Mouse (Mus musculus): Measurements from ENCODE around the gene Etl4. TPM values are rescaled to one million over a fixed set of nuclear protein-coding genes. Genes with fewer than 3 reads are reported as not detected.
A peak's percentile ranks its signal among the peaks of the same experiment; 100 is the strongest.

Etl4 gene
- polyA plus RNA-seq, 1 experiment, result 83.4 TPM

DNA sequence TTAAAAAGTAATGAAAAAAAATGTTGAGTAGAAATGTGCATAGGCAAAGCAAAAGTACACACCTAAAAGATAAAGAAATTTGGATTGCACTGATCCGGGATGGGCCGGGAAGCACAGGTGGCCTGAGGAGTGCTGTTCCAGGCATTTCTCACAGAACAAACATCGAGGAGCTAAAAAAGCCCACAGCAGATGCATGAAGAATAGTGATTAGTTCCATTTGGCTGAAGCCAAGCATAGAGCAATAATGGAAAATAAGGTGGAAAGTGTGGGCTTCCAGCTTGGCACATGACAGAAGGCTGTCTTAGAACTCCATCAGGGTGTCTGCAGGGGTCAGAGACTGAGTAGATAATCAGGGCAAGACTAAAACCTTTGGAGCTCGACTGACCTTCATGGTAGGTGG lies 512.7 kb downstream of the Etl4 start:
- no peak for DNase-seq (ENCODE audit: extremely low spot score in 1 of 2, low spot score in 1 of 2)

DNA sequence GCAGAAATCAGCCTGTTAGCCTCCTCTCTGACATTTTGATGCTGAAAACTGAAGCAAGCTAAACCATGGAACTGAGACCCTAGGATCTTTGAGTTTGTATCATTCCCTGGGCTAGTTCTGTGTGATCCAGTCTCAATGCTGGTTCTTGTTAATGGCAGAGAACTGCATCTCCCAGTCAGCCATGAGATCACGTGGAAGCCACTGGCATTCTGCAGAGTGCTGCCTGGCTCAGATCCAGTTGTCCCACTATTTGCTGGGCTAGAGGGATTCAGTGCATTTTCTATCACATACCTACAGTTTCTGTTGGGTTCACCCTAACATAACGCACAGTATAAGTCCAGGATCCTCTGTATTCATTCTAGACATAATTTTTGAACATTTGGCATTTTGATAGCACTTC lies 524.1 kb downstream of the Etl4 start:
- no peak for DNase-seq (ENCODE audit: extremely low spot score in 1 of 2, low spot score in 1 of 2)

DNA sequence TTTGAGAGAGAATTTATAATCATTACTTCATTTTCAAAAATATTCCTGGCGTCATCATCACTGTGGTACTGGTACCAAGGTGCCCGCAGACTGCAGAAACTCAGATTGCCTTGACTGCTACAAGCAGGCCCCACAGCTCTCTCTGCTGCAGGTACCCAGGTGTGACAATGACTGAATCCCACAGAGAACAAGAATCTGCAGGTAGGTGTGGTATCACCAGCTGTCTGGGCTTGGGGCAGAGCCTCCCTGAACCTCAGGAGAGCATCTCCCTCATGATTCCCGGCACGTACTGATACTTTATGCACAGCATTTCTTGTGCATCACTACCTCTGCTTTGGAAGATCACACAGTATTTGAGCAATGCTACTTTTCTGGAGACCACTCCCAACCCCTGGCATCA lies 526.0 kb downstream of the Etl4 start:
- no peak for DNase-seq (ENCODE audit: extremely low spot score in 1 of 2, low spot score in 1 of 2)

DNA sequence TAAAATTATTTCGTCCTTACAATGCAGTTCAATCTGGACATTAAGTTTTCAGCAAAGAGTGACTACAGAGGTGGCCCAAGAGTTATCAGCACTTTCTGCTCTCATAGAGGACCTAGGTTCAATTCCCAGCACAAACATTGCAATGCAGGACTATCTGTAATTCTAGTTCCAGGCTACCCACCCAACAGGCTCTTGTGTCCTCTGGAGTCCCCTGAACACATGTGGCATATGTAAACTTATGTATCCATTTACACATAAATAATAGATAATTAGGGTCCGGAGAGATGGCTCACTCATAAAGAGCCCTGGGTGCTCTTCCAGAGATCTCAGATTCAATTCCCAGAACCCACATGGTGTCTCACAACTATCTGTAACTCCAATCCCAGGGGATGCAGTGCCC lies 533.2 kb downstream of the Etl4 start:
- DNase-seq (ENCODE audit: extremely low spot score in 1 of 2, low spot score in 1 of 2), result no peak

DNA sequence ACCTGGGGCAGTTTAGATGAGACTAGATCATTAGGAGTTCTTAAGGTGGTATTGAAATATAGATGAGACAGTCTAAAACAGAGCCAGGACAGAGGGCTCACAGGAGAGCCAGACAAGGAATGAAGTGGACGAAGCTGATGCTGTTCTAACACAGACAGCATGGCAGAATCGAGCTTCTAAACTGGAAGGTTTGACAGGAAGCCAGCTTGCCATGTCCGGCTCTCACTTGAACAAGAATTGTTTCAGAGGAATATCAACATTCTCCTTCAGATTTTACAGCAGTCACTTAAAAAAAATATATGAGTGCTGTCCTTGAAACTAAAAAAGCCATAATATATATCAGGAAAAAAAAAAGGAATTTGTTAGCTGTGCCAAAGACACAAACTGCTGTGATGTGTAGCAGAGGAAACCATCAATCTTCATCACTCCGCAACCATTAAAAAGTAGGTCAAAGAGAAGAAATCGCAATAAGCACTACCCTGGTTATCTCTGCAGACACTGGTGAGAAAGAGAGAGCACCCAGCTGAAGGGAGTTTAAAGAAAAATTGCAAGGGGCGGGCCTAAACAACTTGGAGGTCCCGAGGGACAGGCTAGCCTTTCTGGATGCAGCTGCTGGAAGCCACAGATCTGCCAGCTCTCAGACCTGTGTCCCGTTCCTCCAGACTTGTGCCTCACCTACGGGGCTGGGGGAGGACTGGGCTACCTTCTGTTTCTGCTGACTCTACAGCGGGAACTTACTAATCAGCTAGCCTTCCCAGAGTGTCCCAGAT lies 534.3 kb downstream of the Etl4 start:
- no peak for DNase-seq (ENCODE audit: extremely low spot score in 1 of 2, low spot score in 1 of 2)

DNA sequence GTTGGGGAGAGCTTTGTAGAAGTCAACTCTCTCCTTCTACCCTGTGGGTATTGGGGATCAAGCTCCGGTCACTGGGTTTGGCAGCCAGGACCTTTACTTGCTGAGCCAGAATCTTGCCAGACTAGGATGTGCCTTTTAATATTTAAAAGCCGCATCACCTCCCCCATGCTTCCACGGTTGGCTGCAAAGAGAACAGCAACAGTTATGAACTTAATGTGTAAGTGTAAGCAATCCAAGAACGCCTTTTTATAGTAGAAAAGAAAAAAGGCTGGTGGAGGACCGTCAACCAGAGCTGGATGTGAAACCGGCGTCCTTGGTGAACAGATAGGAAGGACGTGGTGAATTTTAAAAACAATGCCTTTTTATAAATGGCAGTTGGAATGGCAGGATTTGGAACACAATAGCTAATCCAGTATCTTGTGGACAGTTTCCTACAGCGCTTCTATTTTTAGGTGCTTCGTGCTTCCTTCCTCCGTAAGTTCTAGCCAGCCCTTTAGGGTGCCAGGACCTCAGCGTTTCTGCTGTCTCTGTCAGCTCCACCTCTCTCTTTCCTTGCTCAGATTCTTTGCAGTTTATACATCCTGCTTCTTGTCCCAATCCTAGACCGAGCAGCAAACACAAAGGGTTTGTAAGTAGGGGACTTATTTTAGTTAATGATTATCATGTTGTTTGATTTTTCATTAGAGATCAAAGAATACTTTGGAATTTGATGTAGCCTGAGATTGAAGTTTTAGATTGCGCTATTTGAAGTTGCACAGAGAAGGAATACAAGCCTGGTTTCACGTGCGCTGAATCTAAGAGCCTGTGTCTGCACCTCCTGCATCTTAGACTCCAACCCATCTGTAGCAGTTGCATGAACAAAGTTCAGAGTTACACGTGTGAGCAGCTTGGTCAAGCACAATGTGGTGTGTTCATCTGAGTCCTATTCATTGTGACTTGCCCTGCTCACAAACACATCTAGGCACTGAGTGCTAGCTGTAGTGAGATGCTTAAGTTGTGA lies 535.9 kb downstream of the Etl4 start:
- peak in 1 of 2 experiments; percentile 9 for DNase-seq (ENCODE audit: extremely low spot score in 1 of 2, low spot score in 1 of 2)

DNA sequence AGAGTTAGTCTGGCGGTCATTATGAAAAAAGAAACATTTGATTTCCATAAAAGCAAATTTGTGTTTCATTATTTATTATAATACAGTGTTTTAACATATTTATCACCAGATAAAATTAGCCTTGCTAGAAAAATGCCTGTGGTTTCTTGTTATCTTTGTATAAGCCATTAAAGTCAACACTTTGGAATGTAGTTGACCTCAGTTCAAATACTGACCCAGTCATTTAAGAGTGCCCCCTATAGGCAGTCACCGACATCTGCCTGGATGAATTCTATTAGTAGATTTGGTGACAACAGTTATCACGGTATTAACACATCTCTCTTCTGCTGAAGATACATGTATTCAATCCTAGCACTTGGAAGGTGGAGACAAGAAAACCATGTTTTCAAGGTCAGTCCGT lies 536.6 kb downstream of the Etl4 start:
- DNase-seq (ENCODE audit: extremely low spot score in 1 of 2, low spot score in 1 of 2), result no peak

DNA sequence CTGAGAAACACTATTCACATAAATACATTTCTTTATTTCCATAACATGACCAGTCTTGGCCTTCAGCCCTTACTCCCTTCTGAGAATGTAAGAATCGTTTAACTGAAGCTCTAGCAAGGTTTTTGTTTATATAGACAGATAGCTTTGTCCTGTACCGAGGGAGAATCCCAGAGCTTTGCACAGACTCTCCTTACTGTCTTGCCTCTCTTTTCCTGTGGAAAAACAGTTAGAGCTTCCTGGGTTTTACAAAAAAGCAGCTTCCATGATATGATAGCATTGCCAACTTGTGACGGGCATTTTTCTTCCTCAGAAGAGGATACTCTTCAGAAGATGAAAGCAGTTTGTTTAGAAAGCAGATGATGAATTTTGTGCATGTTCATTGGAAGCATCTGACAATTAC lies 541.4 kb downstream of the Etl4 start:
- DNase-seq (ENCODE audit: extremely low spot score in 1 of 2, low spot score in 1 of 2), result no peak

DNA sequence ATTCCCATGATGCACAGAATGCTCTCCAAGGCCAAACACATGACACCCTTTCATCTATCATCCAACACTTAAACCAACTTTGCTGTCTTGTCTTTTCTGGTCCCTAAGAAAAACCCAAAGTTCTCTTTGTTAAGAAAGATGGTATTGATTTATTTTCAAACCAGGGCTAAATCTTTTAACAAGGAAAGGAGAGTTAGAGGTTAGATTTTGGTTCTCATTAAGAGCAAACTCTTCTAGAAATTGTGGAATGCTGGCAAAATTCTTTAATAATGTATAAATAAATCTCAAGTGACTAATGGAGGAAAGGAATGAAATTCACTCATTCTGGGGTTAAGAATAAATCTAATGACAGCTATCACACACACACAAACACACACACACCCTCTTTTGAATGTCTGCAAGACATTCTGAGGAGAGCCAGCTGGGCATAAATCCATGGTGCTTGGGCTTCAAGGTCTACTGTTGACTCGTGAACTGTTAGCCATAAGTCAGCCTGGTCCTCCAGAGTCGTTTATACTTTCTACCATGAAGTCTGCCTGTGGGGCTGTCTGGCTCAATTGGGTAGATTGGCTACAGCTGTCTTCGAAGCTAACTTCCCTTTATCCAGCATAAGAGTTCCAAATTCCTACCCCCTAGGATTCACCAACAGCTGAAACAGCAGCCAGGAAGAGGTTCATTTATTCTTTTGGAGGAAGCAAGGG lies 544.1 kb downstream of the Etl4 start:
- DNase-seq (ENCODE audit: extremely low spot score in 1 of 2, low spot score in 1 of 2), result no peak

DNA sequence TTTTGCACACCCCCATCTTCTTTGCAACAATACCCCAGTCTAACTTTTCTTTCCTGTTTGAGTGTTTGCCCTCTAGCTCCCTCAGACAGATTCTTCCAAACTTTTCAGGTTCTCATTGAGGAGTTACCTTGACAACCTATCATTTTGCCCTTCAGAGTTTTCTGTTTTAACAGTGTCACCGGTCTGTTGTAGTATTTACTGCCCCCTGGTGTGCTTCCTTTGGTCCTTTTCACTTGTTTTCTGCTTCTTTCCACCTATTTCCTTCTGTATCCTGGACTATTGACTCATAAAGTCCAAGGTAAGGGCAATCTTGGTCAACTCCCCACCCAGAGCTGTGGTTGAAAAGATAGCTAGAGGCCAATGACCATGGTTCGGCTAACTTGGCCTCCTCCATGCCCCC lies 569.6 kb downstream of the Etl4 start:
- no peak for DNase-seq (ENCODE audit: extremely low spot score in 1 of 2, low spot score in 1 of 2)

DNA sequence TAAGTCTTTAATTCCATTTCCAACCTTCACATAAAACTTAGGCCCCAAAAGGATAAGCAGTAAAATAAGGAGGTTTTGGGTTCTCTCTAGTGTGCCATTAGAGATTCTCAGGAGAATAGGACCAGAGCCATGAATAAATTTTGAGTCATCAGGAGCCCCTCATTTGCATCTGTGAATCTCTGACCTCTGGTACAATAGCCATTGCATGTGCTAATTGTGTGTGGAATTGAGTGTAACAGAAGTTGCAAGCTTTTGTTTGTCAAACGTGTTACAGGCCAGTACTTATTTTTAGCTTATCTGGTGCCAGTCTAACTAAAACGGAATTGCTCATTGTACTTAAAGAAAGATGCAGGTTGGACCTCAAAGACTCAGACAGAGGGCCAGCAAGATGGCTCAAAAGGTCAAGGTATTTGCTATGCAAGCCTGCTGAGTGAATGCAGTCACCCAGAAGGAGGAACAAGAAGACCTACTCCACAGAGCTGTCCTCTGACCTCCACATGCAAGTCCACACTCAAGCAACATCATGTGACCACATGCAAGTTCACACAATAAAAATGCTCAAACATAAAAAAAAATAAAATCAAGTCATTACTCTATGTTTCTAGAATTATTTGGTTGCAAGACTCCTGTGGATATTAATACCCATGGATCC lies 576.7 kb downstream of the Etl4 start:
- no peak for DNase-seq (ENCODE audit: extremely low spot score in 1 of 2, low spot score in 1 of 2)

DNA sequence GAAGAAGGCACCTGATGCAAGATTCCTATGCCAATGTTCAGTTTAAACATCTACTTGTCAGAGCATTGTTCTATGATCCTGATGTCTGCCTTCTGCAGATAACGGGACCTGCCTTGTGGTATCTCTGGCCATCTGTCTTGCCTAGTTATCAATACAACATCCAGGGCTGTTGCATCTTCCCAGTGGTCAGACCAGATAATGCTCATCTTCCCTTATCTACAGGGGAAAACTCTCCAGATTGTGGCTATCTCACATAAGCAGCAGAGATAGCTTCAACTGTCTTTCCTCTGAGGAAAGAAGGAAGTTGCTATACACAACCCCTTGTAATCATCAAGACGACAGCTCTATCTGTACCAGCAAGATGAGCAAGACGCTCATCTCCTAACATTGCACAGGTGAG lies 579.5 kb downstream of the Etl4 start:
- DNase-seq (ENCODE audit: extremely low spot score in 1 of 2, low spot score in 1 of 2), result no peak

DNA sequence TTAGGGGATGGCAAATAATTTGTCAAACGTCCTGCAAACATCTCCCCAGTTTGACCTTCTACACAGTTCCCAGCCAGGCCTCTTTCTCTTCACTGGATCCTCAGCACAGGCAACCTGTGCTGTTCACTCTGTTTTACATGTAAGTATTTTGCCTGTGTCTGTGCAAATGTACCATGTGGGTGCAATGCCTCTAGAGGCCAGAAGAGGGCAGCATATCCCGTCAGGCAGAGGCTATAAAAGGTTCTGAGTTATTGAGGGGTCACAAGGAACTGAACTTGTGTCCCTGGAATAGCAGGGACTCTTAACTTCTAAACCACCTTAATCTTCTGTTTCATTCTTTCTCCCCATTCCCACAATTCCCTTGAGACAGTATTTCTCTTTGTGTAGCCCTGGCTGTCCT lies 582.5 kb downstream of the Etl4 start:
- no peak for DNase-seq (ENCODE audit: extremely low spot score in 1 of 2, low spot score in 1 of 2)

DNA sequence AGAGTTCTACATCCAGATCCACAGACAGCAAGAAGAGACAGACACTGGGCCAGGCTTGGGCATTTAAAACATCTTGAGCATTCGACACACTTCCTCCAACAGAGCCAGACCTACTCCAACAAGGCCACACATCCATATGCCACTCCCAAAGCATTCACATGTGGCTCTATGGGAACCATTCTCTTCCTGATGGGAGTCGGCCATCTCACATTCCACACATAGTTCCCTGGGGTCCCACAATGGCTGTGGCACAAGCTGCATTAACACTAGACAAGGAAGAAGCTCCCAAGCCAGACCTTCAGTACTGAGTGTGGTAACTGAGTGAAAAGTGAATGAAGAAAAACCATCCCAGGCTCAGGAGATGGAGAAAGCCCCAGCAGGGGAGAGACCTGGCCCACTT lies 584.2 kb downstream of the Etl4 start:
- DNase-seq (ENCODE audit: extremely low spot score in 1 of 2, low spot score in 1 of 2), result no peak

DNA sequence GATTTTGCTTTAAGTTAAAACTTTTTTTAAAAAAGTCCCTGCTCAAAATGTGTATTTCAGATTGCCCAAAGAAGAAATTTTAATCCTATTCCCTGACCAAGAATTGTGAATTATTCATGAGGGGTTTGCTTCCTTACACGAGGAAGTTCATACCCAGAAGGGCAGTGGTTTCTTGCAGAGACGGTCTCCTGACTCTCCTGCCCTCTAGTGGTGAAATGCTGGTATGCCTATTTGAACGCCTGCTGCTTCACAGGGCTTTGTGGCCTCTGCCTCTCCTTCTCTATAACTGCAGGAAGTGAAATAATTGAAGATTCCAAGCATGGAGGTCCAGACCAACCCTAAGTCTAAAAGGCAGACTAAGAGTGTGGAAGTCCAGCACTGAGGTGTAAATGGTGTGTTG lies 585.1 kb downstream of the Etl4 start:
- DNase-seq (ENCODE audit: extremely low spot score in 1 of 2, low spot score in 1 of 2), result peak in 1 of 2 experiments; percentile 88

DNA sequence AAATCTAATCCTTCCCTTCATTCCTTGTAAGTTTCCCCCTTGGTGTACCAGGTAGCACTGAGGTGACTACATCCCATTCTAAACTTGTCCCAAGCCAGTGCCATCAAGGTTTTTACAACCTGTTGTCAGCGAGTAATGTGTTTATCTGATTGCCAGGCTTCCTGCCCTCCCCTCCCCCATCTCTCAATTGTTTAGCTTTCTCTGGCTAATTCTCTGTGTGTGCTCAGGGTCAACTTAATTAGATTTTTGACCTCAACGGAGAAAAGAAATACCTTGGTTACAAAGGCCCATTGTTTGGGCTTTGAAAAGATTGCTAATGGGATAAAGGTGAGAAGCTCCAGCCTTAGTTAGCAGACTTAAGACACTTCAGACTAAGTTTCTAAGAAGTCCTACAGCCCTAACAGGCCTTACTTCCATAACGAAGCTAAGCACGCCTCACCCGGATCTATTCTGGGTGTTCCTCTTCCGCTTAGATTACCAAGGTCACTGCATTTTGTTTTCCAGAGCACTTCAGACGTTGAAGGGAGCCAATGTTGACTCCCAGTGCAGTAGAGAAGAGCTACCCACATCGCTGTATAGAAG lies 586.7 kb downstream of the Etl4 start:
- DNase-seq (ENCODE audit: extremely low spot score in 1 of 2, low spot score in 1 of 2), result no peak

DNA sequence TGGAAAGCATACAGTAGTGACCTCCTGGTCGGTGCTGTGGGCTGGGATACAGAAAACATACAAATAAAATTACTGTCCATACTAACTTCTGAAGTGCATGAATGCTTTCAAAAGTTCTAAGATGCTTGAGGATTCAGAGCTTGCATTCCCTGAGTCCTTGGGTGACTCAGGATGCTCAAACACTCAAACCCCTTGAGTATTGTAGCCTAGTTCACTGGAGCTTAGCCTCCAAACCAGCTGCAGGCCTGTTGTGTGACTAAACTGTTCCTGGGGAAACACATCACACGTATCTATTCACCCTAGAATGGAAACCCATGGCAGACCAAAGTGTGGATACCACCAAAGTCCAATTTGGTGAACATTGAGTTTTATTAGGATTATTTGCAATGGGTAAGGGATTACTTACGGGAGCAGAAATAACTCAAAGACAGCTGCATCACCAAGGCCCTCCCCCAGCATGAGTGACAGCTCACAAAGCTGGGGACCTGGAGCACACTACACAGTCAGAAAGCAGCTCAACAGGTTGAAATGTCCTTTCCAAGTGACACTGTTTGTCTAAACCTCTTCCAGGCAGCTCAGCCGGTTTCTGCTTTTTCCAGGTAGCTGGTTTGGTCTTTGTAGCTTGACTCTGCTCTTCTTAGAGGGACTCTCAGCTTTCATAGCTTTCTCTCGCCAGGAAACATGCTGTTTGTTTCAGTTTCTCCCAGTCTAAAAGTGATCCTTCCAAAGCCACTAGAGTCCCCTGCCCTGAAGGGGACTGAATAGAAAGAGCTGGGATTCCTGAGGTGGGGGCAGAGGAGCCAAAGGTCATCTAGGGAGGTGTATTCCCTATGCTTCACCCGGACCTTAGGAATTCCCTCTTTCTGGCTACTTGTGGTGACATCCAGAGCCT lies 598.5 kb downstream of the Etl4 start:
- no peak for DNase-seq (ENCODE audit: extremely low spot score in 1 of 2, low spot score in 1 of 2)

DNA sequence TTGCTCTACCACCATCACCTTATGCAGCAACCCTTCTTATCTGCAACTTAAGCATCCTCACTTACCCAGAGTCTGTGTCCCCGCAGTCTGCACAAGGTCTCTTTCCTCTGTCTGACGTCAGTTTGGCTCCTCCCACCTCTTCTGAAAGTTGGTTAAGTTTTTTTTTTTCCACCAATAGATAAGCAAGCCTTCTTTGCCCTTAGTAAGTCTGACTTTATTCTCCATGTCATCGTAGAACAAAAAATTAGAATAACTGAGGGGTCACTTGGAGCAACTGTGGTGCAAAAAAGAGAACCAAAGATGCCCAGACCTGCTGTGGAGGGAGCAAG lies 599.1 kb downstream of the Etl4 start:
- no peak for DNase-seq (ENCODE audit: extremely low spot score in 1 of 2, low spot score in 1 of 2)

DNA sequence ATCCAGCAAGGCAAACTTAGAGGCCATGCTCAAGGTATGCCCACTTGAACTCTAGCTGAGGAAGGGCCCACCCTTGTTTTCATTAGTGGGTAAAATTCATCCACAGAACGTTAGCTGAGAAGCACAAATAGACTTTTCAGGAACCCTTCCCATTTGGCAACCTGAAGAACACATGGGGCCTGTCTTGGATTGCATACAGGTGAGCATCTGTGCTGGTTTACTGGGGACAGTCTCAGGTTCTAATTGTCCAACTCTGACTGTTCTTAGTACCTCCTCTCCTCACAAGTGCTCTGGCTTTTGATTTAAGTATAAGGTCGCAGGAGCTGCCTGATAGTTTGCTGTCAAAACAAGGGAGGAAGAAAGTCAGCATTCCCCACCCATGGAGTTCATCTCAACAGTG lies 600.5 kb downstream of the Etl4 start:
- no peak for DNase-seq (ENCODE audit: extremely low spot score in 1 of 2, low spot score in 1 of 2)
